Mouse (Mus musculus): ENCODE data around the gene Pomc. TPM values are rescaled to one million over a fixed set of nuclear protein-coding genes. Genes with fewer than 3 reads are reported as not detected.

Gene Pomc
- total RNA-seq, 2 experiments from 2014 or later, result 2.9 to 3.6 TPM

Other genes with a start within 250 kb of the Pomc start
- 100 to 1,000 TPM; 331 to 345 TPM for gene Dnmt3a, start 148.9 kb upstream of the Pomc start, total RNA-seq (2021)
- 100 to 1,000 TPM in 1 of 2 experiments, 10 to 100 TPM in 1; 95.7 to 101 TPM for gene Efr3b, start 84.0 kb downstream of the Pomc start, total RNA-seq (2021)
- gene Dnajc27, start 127.6 kb downstream of the Pomc start, total RNA-seq (2021), result 10 to 100 TPM; 63.3 to 63.5 TPM
- 10 to 100 TPM; 53.9 to 55.1 TPM for gene Adcy3, start 178.2 kb downstream of the Pomc start, total RNA-seq (2021)

All from left cerebral cortex, postnatal 10 days (tissue).